Mouse (Mus musculus) B cell, adult 2 months (primary cell): ENCODE data around the gene Myo5c.
A peak's percentile ranks its signal among the peaks of the same experiment; 100 is the strongest.
"Not testable (repeated sequence)": the region's sequence is repeated elsewhere in the genome, so short reads cannot be mapped to it uniquely, and the experiment has no call there.

Source experiments
- DNase-seq, 2 experiments: peaks; one replicate each; pipeline ENCODE4 v3.0.0; 2022

The Myo5c gene

GRCm38 (mm10) chr9:75246080-75246930, 14.5 kb downstream of the Myo5c start:
- DNase-seq = no peak

- DNase-seq = no peak
These were observed 16.1 kb downstream of the Myo5c start for GRCm38 (mm10) chr9:75247870-75248269.

- no peak for DNase-seq
These were observed 16.5 kb downstream of the Myo5c start for GRCm38 (mm10) chr9:75248359-75248758.

- DNase-seq = no peak
These were observed 17.1 kb downstream of the Myo5c start for GRCm38 (mm10) chr9:75248874-75249273.

DNA sequence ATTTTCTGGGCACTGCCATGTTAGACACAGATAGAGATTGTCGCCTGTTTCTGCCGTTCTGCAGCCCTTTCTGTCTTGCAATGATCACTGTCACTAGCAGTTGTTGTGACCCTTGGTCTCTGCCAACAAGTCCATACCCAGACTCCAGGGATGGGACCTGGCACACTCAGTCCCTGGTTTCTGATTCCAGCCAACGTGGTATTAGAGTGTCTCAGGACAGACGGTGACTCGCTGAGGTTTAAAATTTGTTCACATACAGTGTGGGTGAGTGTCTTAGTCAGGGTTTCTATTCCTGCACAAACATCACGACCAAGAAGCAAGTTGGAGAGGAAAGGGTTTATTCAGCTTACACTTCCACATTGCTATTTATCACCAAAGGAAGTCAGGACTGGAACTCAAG, 21.3 kb downstream of the Myo5c start:
- DNase-seq = not testable (repeated sequence)

DNA sequence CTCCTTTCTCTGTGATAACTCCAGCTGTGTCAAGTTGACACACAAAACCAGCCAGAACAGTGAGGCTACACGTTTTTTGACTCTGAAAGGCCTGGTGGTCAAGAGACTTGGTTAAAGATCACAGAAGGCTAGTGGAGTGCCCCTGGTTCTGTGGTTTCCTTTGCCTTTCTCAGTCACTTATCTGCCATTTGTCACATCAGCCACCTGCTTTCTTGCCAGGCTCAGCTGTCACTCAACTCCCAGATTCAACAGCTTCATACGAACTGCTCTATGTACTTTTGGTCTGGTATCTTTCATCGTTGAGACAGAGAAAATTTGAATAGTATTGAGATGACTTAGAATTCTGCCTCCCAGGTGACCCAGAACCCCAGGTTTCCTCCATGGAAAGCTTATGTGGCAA, 21.9 kb downstream of the Myo5c start:
- peak in 1 of 2 experiments; percentile 7 for DNase-seq

DNA sequence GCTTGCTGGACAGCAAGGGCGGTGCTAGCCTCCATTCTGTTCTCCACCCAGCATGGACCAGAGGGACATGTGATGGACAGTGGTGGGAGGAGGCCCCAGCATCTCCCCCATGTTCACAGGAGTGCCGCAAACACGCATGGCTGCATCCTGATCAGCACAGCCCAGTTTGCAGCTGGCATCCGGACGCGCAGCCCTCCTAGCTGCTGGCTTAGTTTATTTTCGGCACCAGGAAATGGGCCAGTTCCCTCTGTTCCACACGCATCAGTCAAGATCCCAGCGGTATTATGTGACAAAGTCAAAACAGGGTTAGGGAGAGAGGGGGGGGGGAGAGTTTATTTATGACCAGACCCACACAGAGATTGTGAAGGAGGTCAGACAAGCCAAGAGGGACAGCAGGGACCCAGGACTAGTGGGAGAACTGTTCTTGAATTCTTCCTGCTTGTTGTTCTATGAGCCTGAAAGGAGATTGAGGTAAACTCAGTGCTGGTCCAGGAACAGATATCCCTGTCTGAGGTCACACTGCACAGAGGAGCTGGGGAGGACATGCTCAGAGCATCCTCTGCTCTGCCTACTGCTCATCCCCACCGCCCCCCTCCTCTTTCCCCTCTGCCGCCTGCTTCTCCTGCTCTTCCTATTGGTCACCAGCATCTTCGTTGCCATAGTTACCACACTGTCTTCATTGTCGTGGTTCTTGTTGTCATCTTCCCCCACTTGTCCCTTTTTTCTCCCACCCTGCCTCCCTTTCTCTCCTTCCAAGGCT, 22.6 kb downstream of the Myo5c start:
- DNase-seq = no peak

DNA sequence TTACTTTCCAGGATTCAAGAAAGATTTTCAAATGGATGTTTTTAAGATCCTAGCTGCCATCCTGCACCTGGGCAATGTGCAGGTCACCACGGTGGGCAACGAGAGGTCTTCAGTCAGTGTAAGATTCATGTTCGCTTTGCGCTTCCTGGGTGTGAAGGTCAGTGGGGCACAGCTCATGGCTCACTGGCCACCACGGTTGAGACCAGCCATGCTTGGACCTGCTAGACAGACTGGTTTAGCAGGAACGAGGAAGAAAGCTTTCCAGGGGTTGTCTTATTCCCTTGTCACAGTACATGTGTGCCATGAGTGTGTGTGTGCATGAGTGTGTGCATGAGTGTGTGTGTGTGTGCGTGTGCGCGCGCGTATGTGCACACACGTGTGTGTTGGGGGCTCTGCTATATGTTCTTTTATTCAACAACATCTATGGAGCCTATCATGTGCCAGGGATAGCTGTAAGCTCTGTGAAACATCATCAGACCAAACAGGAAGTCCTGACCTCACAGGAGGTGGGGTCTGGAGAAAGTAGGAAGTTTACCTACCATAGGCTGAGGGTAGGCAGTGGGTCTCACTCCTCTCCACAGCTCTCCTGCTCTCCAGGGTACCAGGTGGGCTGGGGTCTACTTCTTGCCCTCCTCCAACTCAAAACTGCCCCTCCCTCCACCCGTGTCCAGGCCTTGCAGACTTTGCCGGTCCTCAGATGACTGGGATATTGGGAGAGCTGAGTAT, 24.2 kb downstream of the Myo5c start:
- DNase-seq = peak; percentile 61 to 63

DNA sequence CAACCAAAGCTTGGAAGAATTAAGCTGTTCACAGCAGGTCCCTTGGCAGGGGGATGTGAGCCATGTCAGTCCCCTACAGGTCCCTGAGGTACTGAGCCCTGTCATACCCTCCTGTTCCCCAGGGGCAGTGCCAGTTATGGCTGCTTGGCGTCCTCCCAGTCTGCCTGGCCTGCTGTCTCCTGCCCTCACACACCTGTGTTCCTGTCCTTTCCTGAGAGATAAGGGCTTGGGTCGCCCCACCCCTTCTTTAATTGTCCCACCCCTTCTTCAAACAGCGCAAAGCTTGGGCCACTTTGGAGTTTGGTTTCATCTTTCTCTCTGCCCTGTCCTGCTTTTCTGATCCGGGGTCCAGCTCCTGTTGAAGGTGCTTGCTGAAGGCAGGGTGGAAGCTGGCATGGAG, 27.0 kb downstream of the Myo5c start:
- no peak for DNase-seq

DNA sequence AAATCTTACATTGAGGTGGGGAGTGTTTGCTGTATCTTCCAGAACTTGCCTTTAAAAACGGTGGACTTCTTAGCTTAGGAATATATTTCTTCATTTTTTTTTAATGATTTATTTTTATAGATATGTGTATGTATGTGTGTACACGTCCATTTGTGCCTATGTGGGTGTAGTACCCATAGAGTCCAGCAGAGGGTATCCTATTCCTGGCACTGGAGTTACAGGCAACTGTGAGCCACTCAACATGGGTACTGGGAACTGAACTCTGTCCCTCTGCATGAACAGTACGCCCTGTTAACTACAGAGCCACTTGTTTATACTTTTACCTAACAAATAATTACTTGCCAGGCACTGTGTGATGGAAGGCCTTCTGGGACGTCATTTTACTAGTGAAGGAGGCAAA, 27.8 kb downstream of the Myo5c start:
- DNase-seq = peak in 1 of 2 experiments; percentile 21

GRCm38 (mm10) chr9:75261332-75261872, 29.6 kb downstream of the Myo5c start:
- no peak for DNase-seq

GRCm38 (mm10) chr9:75262235-75262826, 30.5 kb downstream of the Myo5c start:
- DNase-seq = peak; percentile 29 to 31

- DNase-seq = no peak
These were observed 32.3 kb downstream of the Myo5c start for GRCm38 (mm10) chr9:75264008-75264718.

- DNase-seq = no peak
These were observed 35.3 kb downstream of the Myo5c start for GRCm38 (mm10) chr9:75267147-75267546.

DNA sequence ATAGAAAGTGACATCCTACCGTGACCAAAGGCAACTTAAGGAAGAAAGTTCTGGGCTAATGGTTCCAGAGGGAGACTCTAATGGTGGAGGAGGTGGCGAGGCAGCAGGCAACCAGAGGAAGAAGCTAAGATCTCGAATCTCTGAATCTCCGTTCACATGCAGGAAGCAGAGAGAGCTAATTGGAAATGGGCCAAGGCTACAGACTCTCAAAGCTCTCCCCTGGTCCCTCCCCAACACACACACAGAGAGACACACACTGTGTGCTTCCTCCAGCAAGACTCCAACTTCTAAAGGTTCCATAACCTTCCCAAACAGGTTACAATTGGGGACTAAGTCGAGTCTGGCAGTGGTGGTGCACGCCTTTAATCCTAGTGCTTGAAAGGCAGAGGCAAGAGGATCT, 38.6 kb downstream of the Myo5c start:
- no peak for DNase-seq

DNA sequence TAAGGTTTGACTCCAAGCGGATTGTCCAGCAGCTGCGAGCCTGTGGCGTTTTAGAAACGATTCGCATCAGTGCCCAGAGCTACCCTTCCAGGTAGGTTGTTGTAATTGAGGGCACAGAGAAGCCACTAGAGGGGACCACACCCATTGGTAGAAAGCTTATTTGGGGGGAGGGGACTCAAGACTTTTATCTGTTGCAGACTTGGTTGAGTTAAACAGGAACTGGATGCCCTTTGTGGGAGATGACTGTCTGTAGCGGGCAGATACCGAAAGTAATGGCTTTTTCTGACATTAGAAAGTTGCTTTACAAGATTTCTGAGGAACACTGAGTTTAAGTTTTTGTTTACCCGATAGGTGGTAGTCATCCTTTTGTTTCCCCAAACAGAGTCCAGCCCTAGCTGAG, 39.7 kb downstream of the Myo5c start:
- DNase-seq = no peak

- DNase-seq = no peak
These were observed 41.8 kb downstream of the Myo5c start for GRCm38 (mm10) chr9:75273646-75274045.

DNA sequence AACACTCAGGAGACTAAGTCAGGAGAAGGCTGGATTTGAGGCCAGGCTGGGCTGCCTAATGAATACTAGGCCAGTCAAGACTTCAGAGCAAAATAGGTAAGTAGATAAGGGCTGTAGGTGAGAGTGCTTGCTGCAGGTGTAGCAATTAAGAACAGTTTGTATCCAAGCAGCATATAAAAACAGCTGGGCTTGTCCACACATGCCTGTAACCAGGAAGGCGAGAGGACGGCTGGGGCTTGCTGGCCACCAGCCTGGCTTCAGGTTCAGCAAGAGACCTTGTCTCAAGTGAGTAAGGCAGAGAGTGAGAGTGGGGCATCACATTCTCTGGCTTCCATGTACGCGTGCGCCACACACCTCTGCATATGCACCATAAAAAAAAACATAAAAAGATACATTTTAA, 42.7 kb downstream of the Myo5c start:
- DNase-seq = no peak

DNA sequence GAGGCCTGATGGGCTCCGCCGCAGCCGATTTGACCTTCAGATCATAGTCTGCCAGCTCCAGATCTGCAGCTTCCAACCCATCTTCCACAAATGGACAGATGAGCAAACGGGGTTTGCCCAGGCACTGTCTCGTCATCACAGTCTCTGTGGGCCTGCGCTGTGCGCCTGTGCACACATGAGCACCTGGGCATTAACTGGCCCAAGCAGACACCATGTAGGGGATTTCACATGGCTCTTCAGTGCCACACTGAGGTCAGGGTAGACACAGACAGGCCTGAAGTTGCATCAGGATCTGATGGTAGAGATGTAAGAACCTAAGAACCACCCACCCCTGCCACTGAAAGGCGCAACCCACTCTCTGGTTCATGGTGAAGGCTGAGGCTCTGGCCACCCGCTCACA, 43.2 kb downstream of the Myo5c start:
- no peak for DNase-seq

GRCm38 (mm10) chr9:75280814-75281213, 49.0 kb downstream of the Myo5c start:
- DNase-seq = peak; percentile 66 to 72

DNA sequence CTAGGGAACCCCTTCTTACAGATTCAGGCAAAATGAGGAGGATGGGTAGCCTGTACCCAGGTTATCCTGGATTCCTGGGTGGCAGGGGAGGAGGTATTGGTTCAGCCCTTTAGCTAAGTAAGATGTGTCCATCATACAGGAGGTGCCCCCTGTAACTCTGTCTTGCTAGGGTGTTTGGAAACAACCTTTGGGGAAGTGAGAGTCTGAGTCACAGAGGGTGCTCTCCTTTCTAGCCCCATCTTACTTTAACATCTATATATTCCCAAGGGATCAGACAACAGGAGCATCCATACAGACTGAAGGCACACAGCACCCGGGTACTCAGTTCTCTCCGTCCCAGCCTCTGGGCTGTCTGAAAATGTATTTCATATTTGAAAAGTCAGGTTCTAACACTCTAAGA, 50.4 kb downstream of the Myo5c start:
- peak; percentile 12 to 16 for DNase-seq

DNA sequence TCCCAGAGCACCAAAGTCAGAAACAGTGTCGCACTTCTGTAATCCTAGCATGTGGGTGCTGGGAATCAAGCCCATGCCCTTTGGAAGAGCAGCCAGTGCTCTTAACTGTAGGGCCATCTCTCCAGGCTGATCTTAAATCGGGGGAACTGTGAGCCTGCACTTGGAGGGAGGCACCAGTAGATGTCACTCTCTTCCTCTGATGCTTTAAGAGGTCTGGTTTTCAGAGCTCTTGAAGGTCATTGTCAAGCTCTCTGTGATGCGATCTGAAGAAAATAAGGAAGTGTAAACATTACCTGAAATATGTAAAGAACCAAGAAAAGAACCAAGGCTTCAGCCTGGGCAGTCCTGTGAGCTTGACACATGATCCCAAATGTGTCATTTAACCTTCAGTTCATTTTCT, 51.0 kb downstream of the Myo5c start:
- peak; percentile 54 to 66 for DNase-seq
